Mouse (Mus musculus) ES-Bruce4 (cell line): Measurements from ENCODE around the gene 5830473C10Rik.

Experiments used
- CTCF ChIP-seq: IDR thresholded peaks from one replicate; pipeline ENCODE4 v1.8.1; 2011; ENCODE audit warnings: low read depth, low read length
- EP300 ChIP-seq: IDR thresholded peaks from 2 replicates; pipeline ENCODE4 v1.6.1; 2011; ENCODE audit warnings: low read depth, low read length; ENCODE audit not compliant: insufficient read depth

DNA sequence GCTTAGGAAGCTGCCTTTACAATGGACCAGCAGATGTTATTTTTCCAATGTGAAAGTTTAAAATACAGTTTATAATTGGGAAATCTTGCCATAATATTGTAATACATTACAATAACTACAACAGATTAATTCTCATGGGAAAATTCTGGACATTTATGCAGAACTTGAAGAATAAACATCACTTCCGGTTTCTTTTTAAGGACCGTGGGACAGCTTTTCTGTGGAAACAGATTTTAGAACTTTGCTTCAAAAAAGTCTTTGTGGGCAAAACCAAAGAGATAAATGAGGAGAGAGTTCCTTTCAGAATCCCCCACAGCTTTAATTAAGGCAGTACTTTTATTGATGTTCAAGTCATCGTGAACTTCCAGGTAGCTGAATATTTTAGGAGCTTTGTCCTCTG, 84.7 kb downstream of the 5830473C10Rik start:
- TF ChIP-seq CTCF (no peak), EP300 (no peak)
